Mouse (Mus musculus) cortical plate, adult 2 months (tissue): ENCODE data around the gene Fut8.

Source experiments
- CTCF ChIP-seq: fragments of 200-500 bp; IDR thresholded peaks from 2 replicates; pipeline ENCODE4 v1.5.1; 2011; ENCODE audit warnings: mild to moderate bottlenecking, control low read depth, low read length; ENCODE audit not compliant: insufficient read depth; ENCODE audit errors: extremely low read depth
- POLR2A ChIP-seq: fragments of 200-500 bp; IDR thresholded peaks from 2 replicates; pipeline ENCODE4 v1.6.1; 2011; ENCODE audit warnings: mild to moderate bottlenecking, low read length, control low read depth; ENCODE audit not compliant: insufficient read depth; ENCODE audit errors: extremely low read depth

DNA sequence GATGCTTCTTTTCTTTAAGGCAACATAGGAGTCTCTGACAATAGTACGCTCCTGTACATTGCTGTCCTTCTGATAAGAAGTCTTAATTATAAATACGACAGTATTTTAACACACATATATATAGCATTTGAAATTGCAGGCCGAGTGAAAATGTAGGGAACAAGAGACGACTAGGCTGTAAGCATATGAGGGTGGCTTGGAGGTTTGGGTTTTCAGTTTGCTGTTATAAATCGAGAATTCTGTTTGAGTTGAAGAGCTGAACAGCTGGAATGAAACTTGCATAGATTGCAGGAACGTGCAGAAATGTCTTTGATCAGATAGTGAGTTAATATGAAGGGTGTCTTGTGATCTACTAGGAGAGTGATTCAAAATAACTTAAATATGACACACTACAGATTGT lies 2.4 kb downstream of the Fut8 start:
- TF ChIP-seq POLR2A: no peak
- TF ChIP-seq CTCF: no peak
